Mouse (Mus musculus): ENCODE results near the gene Igfbp2.

- TF ChIP-seq POLR2A (IDR thresholded peaks at IDR 0.05; ENCODE audit: extremely low read depth, insufficient read depth, low read length) (no peak), CTCF (IDR thresholded peaks at IDR 0.05; ENCODE audit: low read depth, low read length) (no peak)
Measured at GRCm38 (mm10) chr1:72856209-72856909, 32.1 kb downstream of the Igfbp2 start.
